Mouse (Mus musculus) stomach, embryonic 15.5 days (tissue): ENCODE results near the gene Trpm8. TPM values are rescaled to one million over a fixed set of nuclear protein-coding genes. Genes with fewer than 3 reads are reported as not detected.

Source experiments
- ATAC-seq: fragments of 200-750 bp; cut with Nextera tagmentation; 2 replicates; pipeline ENCODE4 v1.8.0; 2017; ENCODE audit warnings: low read depth, moderate number of reproducible peaks, moderate TSS enrichment; ENCODE audit not compliant: insufficient read depth, low FRiP score
- H3K27ac ChIP-seq: fragments of 300-500 bp; sonication (generic); 2 replicates; pipeline ENCODE4 v1.5.1; 2015; ENCODE audit warnings: mild to moderate bottlenecking, inconsistent platforms
- H3K27me3 ChIP-seq: fragments of 300-500 bp; sonication (generic); replicated peaks from 2 replicates; pipeline ENCODE4 v1.6.1; 2015; ENCODE audit warnings: inconsistent platforms
- H3K36me3 ChIP-seq: fragments of 300-500 bp; sonication (generic); 2 replicates; pipeline ENCODE4 v1.6.1; 2015; ENCODE audit warnings: inconsistent platforms
- H3K4me1 ChIP-seq: fragments of 300-500 bp; sonication (generic); 2 replicates; pipeline ENCODE4 v1.6.1; 2015; ENCODE audit warnings: inconsistent platforms
- H3K4me2 ChIP-seq: fragments of 300-500 bp; sonication (generic); 2 replicates; pipeline ENCODE4 v1.6.1; 2015; ENCODE audit warnings: mild to moderate bottlenecking, inconsistent platforms
- H3K4me3 ChIP-seq: fragments of 300-500 bp; sonication (generic); replicated peaks from 2 replicates; pipeline ENCODE4 v1.5.1; 2015; ENCODE audit warnings: inconsistent platforms
- H3K9ac ChIP-seq: fragments of 300-500 bp; sonication (generic); 2 replicates; pipeline ENCODE4 v1.6.1; 2015; ENCODE audit warnings: inconsistent platforms
- H3K9me3 ChIP-seq: fragments of 300-500 bp; sonication (generic); 2 replicates; pipeline ENCODE4 v1.6.1; 2016; ENCODE audit warnings: inconsistent platforms
- WGBS: fragments of 180-500 bp; shearing (Covaris S2); methylation state at CpG from one replicate; pipeline ENCODE4 v1.1.7; 2015; 5-methylcytosine and 5-hydroxymethylcytosine counted together
- polyA plus RNA-seq: library from polyadenylated mRNA; unstranded; fragments of >200 nt; fragmentation: Nextera tagmentation; extraction: Ambion mirVana; gene quantifications from 2 replicates; pipeline ENCODE4 v1.2.1, GENCODE M21; 2015

The Trpm8 gene
- not detected in 2 replicates for polyA plus RNA-seq

DNA sequence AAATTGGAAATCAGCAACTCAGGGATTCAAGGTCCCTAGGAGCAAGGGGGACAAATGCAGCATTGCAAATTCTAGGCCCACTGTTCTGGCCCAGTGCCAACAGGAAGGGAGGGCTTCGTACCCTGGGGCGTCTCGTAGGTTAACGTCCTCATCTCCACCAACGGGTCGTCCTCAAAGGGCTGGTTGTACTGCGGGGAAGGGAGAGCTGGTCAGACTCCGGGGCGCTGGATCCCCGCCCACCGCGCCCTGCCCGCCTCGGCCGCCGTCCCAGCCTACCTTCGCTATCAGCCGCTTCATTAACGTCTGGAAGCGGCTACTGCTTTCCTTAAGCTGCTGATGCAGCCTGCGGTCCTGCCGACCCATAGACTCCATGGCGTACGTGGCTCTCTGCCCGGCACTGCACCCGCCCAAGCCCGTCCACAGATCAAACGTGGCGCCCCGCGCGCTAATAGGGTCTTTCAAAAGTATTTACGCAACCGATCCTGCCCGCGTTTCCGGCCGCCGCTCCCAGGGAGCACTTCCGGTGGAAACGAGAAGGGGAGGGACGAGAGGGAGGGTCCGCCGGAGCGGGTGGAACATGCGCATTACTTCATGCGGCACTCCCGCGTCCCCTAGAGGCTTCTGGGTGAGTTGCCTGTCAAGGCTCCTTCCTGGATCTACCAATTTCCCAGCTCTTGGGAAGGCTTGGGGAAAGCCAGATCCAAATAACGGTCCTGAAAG is at the start of gene Trpm8, which contains the start of gene Hjurp:
TSS of gene Trpm8 (plus strand) at position 564 of the 720 bp plus-strand sequence.
TSS of gene Hjurp (minus strand) at position 536 of the 720 bp plus-strand sequence.
- Histone ChIP-seq H3K27me3 (no peaks in the 10 kb centered on the region), H3K4me2 (peak within 1 kb of the TSS; percentile 58), H3K4me1 (peaks cover 13% of the 10 kb centered on the region), H3K9me3 (no peaks in the 10 kb centered on the region), H3K36me3 (peaks cover 25% of the 10 kb centered on the region), H3K9ac (peak within 1 kb of the TSS; percentile 54), H3K4me3 (peak within 1 kb of the TSS; percentile 51), H3K27ac (peak within 1 kb of the TSS; percentile 80)
- peak; percentile 93 for ATAC-seq
- under 1% methylated on average over 50 of the region's 50 CpGs for WGBS

DNA sequence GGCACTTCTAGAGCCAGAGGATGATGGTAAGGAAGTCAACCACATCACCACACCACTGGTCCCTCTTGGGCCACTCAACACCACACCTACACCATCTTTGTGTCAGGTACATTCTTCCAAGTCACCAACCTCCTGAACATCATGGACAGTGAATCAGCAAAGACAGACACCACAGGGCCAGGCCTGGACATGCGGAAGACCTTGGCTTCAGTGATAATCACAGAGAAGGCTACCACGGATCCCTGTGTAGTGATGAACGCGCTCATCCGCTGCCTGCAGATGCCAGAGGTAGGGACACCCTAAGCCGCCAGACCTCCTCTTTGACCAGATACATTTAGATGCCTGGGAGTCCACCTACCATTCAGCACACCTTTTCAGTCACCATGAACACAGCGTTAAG is 49.3 kb upstream of the Trpm8 start:
- H3K9me3 ChIP-seq, result peaks cover 8% of the 10 kb centered on the region
- no peak for ATAC-seq

DNA sequence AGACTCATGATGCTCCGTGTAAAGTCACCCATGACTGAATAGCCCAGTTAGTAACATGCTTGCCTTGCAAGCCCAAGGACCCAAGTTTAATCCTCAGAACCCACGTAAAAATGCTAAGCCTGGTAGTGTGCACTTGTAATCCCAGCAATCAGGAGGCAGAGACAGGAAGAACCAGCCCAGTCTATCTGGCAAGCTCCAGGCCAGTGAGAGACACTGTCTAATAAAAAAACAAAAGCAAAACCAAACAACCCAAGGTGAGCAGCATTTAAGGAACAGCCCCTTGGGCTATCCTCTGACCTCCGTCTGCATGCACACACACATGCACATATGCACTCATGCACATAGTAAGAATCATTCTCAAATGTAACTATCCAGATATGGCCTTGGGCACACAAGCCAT is 47.9 kb upstream of the Trpm8 start:
- WGBS, result 77% methylated on average over 3 of the region's 3 CpGs
- no peak for ATAC-seq
- H3K4me2 ChIP-seq, result no peak overlapping the region
- peaks cover 8% of the 10 kb centered on the region for H3K9me3 ChIP-seq
- no peak overlapping the region for H3K27ac ChIP-seq
- no peaks in the 10 kb centered on the region for H3K27me3 ChIP-seq
- H3K36me3 ChIP-seq, result no peaks in the 10 kb centered on the region
- no peak overlapping the region for H3K9ac ChIP-seq
- H3K4me1 ChIP-seq, result no peaks in the 10 kb centered on the region
- no peak overlapping the region for H3K4me3 ChIP-seq

More for the DNA sequence above, 49.3 kb upstream of the Trpm8 start:
- Histone ChIP-seq H3K4me3 (no peak overlapping the region), H3K4me1 (no peaks in the 10 kb centered on the region), H3K27me3 (no peaks in the 10 kb centered on the region), H3K9ac (no peak overlapping the region), H3K27ac (no peak overlapping the region), H3K36me3 (no peaks in the 10 kb centered on the region), H3K4me2 (no peak overlapping the region)
- WGBS, result 72% methylated on average over 7 of the region's 7 CpGs

DNA sequence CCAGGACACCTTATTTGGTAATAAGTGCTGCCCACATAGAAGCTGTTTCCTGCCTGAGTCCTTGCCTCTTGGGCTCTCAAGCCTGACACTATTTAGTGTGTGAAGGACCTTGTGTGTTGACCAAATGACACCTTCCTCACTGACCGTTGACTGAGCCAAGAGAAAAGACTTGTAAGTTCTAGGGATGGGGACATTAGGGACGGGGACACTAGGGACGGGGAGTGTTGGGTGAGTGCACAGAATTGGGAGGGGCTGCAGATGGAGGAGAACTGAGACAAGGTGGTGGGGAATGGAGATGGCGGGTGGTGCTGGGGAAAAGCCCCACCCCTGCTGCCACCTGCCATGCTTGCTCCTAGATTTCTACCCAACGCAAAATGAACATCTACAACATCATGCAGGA is 47.5 kb upstream of the Trpm8 start:
- no peaks in the 10 kb centered on the region for H3K27me3 ChIP-seq
- no peak overlapping the region for H3K4me2 ChIP-seq
- H3K9ac ChIP-seq, result no peak overlapping the region
- no peak overlapping the region for H3K27ac ChIP-seq
- 83% methylated on average over 5 of the region's 5 CpGs for WGBS
- H3K4me3 ChIP-seq, result no peak overlapping the region
- H3K4me1 ChIP-seq, result no peaks in the 10 kb centered on the region
- H3K36me3 ChIP-seq, result no peaks in the 10 kb centered on the region
- ATAC-seq, result no peak
- H3K9me3 ChIP-seq, result peaks cover 8% of the 10 kb centered on the region

DNA sequence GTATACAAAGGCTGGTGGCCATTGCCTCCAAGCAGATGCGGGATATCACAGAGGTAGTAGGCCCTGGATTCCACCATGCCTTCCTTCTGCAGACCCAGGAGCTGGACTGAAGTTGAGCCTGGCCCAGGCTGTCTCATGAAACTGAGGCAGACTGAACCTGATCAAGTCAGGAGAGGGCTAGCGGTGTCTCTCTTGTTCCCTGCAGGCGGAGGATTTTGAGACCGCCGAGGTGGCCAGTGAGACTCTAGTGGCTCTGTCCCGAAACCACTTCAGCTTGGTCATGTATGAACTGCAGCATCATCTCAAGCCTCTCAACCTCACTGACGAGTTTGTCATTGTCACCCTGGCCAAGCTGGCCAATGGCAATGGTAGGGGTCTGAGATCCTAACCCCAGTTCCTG is 47.0 kb upstream of the Trpm8 start:
- Histone ChIP-seq H3K4me3 (no peak overlapping the region), H3K4me1 (no peaks in the 10 kb centered on the region), H3K4me2 (no peak overlapping the region), H3K27me3 (no peaks in the 10 kb centered on the region), H3K9ac (no peak overlapping the region), H3K36me3 (no peaks in the 10 kb centered on the region), H3K9me3 (peaks cover 6% of the 10 kb centered on the region), H3K27ac (no peak overlapping the region)
- 75% methylated on average over 7 of the region's 7 CpGs for WGBS
- no peak for ATAC-seq

DNA sequence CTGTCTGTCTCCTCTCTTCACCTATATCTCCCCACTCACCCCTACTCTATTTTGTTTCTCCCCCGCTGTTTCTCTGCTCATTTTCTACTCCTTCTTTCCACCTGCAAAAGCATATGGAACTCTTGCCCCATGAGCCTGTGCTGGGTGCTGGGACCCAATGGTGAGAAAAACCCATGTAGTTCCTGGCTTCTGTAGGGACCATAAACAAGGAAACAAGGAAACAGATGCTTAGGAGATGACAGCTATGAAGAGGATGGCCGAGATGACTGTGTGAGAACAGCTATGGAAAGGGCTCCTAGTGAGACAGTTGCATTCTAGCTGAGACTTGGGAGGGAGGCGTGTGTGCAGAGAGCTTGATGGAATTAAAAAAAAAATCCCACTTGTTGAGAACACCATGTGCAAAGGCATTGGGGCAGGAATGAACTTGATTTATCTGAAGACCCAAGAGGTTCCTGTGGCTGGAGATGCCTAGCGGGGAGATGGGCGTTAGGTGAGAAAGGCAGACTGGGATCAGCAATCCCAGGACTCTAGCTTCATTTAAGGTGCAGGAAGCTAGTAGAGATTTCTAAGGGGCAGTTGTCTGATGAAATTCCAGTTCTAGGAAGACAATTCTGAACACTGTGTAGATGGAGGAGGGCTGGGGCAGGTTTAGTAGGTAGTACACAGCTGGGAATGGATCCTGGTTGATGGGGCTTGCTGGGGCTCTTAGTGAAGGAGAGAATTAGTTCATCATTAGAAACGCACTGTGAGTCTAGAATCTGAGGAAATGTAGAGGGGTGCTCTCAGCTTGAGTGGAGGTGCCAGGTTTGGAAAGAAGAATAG is 46.3 kb upstream of the Trpm8 start:
- Histone ChIP-seq H3K36me3 (no peaks in the 10 kb centered on the region), H3K27ac (no peak overlapping the region), H3K4me2 (no peak overlapping the region), H3K9me3 (peaks cover 7% of the 10 kb centered on the region; the same call in 1 of the 2 replicates), H3K27me3 (no peaks in the 10 kb centered on the region), H3K4me1 (no peaks in the 10 kb centered on the region), H3K9ac (no peak overlapping the region), H3K4me3 (no peak overlapping the region)
- ATAC-seq, result no peak
- 77% methylated on average over 6 of the region's 6 CpGs for WGBS

DNA sequence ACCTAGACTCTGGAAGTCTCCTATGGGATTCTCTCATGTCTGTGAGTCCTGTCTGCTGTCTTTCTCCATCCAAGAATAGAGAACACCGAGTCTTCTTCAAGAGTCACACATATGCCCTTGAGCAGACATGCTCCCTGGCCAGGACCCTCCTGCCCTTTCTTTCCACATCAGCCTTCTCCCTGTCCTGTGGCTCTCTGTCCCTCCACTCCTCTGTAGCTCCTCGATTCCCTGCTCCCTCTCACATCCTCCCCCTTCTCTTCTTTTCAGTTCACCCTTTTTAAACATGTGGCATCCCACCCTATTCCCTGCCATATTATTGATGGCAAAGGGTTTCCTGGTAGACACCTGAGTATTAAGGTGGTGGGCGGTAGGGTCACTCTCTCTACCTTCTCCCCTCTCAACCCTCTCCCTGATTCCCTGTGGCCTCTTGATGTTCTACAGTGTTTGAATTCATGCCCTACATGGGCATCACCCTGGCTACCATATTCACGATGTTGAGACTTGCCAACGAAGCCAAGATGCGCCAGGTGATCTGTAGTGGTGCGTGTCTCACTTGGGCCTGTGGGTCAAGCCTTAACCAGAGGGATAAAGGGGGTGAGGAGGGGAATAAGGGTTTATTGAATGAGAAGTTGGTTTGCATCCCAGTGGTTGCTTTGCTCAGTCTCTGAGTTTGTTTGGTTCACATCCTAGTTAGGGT is 45.5 kb upstream of the Trpm8 start:
- no peak overlapping the region for H3K4me2 ChIP-seq
- H3K9me3 ChIP-seq, result peaks cover 7% of the 10 kb centered on the region; the same call in 1 of the 2 replicates
- no peak overlapping the region for H3K27ac ChIP-seq
- H3K4me1 ChIP-seq, result no peaks in the 10 kb centered on the region
- H3K4me3 ChIP-seq, result no peak overlapping the region
- H3K9ac ChIP-seq, result no peak overlapping the region
- WGBS, result 69% methylated on average over 7 of the region's 7 CpGs
- no peak for ATAC-seq
- H3K27me3 ChIP-seq, result no peaks in the 10 kb centered on the region
- no peaks in the 10 kb centered on the region for H3K36me3 ChIP-seq

DNA sequence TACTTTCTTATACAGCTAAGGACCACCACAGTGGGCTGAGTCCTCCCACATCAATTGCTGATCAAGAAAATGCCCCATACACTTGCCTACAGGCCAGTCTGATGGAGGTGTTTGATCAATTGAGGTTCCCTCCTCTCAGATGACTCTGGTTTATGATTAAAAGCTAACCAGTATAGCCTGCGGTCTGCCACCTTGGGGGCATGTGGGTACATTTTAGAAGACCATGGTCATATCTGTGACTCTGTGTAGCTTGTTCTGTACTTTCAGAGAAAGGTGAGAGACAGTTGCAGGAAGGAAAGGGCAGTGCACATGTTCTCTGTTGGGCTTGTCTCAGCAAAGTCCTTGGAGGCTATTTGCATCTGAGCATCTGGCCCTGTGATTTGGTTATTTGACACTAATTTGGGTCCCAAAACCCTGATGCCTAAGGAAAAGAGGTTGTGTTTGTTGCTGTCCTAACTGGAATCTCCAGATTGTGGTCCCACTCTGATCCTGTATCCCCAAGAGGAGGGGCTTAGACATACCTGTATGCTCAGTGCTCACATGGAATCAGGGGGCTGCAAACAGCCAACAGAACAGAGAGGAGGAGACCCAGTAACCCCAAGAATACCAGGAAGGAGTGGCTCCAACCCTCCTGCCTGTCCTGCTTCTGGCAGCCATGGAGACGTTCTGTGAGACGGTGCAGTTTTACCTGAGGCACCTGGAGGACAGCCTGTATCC is 44.6 kb upstream of the Trpm8 start:
- Histone ChIP-seq H3K4me2 (no peak overlapping the region), H3K27me3 (no peaks in the 10 kb centered on the region), H3K36me3 (no peaks in the 10 kb centered on the region), H3K9me3 (peaks cover 10% of the 10 kb centered on the region; the same call in 1 of the 2 replicates), H3K4me1 (no peaks in the 10 kb centered on the region), H3K9ac (no peak overlapping the region), H3K4me3 (no peak overlapping the region), H3K27ac (no peak overlapping the region)
- ATAC-seq, result no peak; the same call in 1 of the 2 replicates
- 59% methylated on average over 3 of the region's 3 CpGs for WGBS

DNA sequence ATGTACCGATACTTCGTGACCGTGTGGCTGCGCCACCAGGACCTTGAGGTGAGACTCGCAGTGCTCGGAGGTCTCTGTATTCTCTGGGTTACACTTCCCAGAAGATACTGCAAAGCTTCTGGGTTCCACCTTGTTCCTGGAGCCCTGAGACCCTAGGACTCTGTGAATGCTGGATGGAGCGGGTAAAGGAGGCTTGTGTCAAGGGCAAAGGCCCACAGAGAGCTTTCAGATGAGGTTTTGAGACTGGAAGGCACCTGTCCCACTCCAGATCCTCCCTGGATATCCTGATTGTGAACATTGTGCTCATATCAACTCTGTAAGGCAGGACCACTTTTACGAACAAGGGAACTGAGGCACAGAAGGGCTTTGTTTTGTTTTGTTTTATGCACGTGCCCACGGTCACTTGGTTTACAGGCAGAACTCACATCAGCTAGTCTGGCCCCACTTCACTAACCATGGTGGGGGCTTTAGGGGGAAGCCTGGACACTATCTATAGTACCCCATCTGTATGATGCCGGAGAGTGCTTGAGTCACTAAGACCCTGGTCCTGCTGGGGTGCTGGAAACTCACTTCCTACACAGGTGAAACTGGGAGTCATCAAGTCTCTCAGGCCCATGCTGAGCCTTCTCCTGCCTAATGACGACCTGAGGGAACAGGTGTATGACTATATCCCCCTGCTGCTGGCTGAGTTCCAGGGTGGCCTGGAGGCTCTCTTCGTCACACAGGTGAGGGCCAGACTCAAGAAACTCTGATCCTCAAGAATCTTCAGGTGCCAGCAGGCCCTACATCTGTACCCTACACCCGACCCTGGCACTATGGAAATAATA is 43.8 kb upstream of the Trpm8 start:
- no peak for ATAC-seq
- no peaks in the 10 kb centered on the region for H3K27me3 ChIP-seq
- no peak overlapping the region for H3K27ac ChIP-seq
- 66% methylated on average over 14 of the region's 14 CpGs for WGBS
- no peak overlapping the region for H3K9ac ChIP-seq
- H3K4me2 ChIP-seq, result no peak overlapping the region
- no peaks in the 10 kb centered on the region for H3K36me3 ChIP-seq
- H3K9me3 ChIP-seq, result peaks cover 18% of the 10 kb centered on the region; the same call in 1 of the 2 replicates
- no peaks in the 10 kb centered on the region for H3K4me1 ChIP-seq
- no peak overlapping the region for H3K4me3 ChIP-seq

DNA sequence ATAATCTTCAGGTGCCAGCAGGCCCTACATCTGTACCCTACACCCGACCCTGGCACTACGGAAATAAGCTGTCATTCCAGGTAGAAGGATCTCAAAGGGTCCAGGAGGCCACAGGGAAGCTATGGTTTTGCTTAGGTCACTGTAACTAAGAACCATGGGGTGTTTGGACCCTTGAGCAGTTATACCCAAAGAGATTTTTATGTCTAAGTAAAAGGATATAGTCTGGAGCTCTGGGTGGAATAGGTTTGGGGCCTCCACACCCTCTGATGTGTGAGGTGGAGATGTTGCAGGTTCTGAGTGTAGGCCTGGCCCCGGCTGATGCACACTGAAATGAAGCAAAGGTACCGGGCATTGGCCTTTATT is 43.2 kb upstream of the Trpm8 start:
- Histone ChIP-seq H3K36me3 (no peaks in the 10 kb centered on the region), H3K4me1 (no peaks in the 10 kb centered on the region), H3K4me2 (no peak overlapping the region), H3K4me3 (no peak overlapping the region), H3K9ac (no peak overlapping the region), H3K27me3 (no peaks in the 10 kb centered on the region), H3K27ac (no peak overlapping the region), H3K9me3 (peaks cover 23% of the 10 kb centered on the region; the same call in 1 of the 2 replicates)
- no peak for ATAC-seq
- WGBS, result 64% methylated on average over 4 of the region's 4 CpGs

DNA sequence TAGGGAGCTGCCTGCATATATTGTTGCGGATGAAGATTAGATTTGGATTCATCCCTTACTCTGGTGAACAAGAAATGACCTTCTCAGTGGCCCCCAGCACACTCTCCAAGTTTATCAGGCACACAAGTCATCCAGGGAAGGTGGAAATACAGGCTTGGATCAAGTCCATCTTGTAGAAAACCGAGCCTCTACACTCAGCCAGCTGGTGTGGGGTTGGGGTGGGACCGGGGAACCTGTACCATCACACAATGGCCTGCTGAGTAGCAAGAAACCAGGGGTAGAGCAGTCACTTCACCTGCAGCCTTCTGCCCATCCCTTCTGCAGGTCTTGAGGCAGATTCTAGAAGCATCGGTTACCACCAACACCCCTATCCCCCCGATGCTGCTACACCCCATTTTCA is 42.8 kb upstream of the Trpm8 start:
- no peak overlapping the region for H3K4me3 ChIP-seq
- no peak overlapping the region for H3K27ac ChIP-seq
- peaks cover 23% of the 10 kb centered on the region; the same call in 1 of the 2 replicates for H3K9me3 ChIP-seq
- no peak overlapping the region for H3K4me2 ChIP-seq
- H3K9ac ChIP-seq, result no peak overlapping the region
- ATAC-seq, result no peak
- WGBS, result 42% methylated on average over 5 of the region's 5 CpGs
- H3K27me3 ChIP-seq, result no peaks in the 10 kb centered on the region
- no peaks in the 10 kb centered on the region for H3K36me3 ChIP-seq
- no peaks in the 10 kb centered on the region for H3K4me1 ChIP-seq
